ENCODE assay signal across 17 mouse cellular contexts in the genomic region with DNA sequence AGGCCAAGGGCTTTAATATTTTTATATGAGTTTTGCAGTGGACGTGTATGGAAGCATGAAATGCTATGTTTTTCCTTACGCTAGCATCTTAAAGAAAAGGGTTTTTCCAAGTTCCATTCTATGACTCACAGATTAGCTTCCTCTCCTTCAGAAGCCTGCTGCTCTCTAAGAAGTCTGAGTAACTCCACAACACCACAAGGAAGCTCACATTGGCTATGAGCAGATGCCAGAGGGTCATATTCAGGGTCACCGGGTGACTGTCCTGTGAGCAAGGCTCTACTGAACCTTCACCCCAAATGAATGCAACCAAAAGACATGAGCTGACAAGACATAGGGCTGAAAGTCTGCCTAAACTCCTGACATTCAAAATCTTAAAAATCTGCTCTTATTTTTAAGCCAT.
DNase-seq lines count a peak whose midpoint lies in the region; ATAC-seq and TF ChIP-seq lines count a peak whose summit lies in the region.
"Had no signal": no experiment of that assay in that cellular context is flagged by ENCODE, and none has a peak within 500 bp of the region (broad histone marks: within the 10 kb centered on the region; RNA-seq: fewer than 3 reads in every experiment).

No protein-coding gene starts in this region.

- no peaks in the 10 kb centered on the region for H3K36me3 ChIP-seq in stomach, embryonic 14.5 days (ENCODE audit: control insufficient read depth, insufficient read depth, low read length)
- H3K36me3 ChIP-seq in stomach, postnatal 0 days (ENCODE audit: control insufficient read depth, insufficient read depth, low read length), result no peaks in the 10 kb centered on the region
- H3K36me3 ChIP-seq in midbrain, embryonic 13.5 days, result no peaks in the 10 kb centered on the region
- H3K36me3 ChIP-seq: heart, embryonic 13.5 days; hindbrain, embryonic 13.5 days; intestine, embryonic 15.5 days; liver, embryonic 13.5 days; lung, embryonic 15.5 days had no signal

- no peaks in the 10 kb centered on the region for H3K4me1 ChIP-seq in stomach, embryonic 14.5 days (ENCODE audit: control insufficient read depth, insufficient read depth, low read length)
- H3K4me1 ChIP-seq in stomach, postnatal 0 days (replicated peaks; ENCODE audit: control insufficient read depth, insufficient read depth), result no peaks in the 10 kb centered on the region
- H3K4me1 ChIP-seq in midbrain, embryonic 13.5 days (replicated peaks), result peaks cover 13% of the 10 kb centered on the region
- H3K4me1 ChIP-seq: heart, embryonic 13.5 days; hindbrain, embryonic 13.5 days; intestine, embryonic 15.5 days; liver, embryonic 13.5 days; lung, embryonic 15.5 days had no signal

- no peaks in the 10 kb centered on the region for H3K27me3 ChIP-seq in stomach, embryonic 14.5 days (ENCODE audit: control insufficient read depth, insufficient read depth, low read length)
- H3K27me3 ChIP-seq in stomach, postnatal 0 days (ENCODE audit: control insufficient read depth, insufficient read depth, low read length), result no peaks in the 10 kb centered on the region
- H3K27me3 ChIP-seq in midbrain, embryonic 13.5 days, result no peaks in the 10 kb centered on the region
- H3K27me3 ChIP-seq: heart, embryonic 13.5 days; hindbrain, embryonic 13.5 days; intestine, embryonic 15.5 days; liver, embryonic 13.5 days; lung, embryonic 15.5 days had no signal

- ATAC-seq in stomach, embryonic 14.5 days (ENCODE audit: insufficient number of reproducible peaks, insufficient read depth, low FRiP score, low read depth), result no peak
- ATAC-seq in stomach, postnatal 0 days (ENCODE audit: low FRiP score, low TSS enrichment), result no peak
- ATAC-seq in monocyte, adult 5-6 weeks (replicated peaks; ENCODE audit: insufficient number of reproducible peaks, low FRiP score, low TSS enrichment, poor library complexity, severe bottlenecking), result 0 out of 2 replicates have a peak, but pooled peaks have one; percentile 35
- ATAC-seq in midbrain, embryonic 13.5 days, result no peak
- ATAC-seq: CD4-positive, CD25-positive, alpha-beta regulatory T cell, adult 4 months; intestine, embryonic 15.5 days had no signal

- intact Hi-C loops in gastrocnemius, postnatal 36 days (cut with DNase I), result no loop called here

- no peak overlapping the region for H3K9ac ChIP-seq in stomach, embryonic 14.5 days (replicated peaks; ENCODE audit: low read depth, low read length)
- H3K9ac ChIP-seq in stomach, postnatal 0 days (ENCODE audit: low read length), result no peak overlapping the region
- no peak overlapping the region for H3K9ac ChIP-seq in midbrain, embryonic 13.5 days (replicated peaks)
- H3K9ac ChIP-seq: heart, embryonic 13.5 days; hindbrain, embryonic 13.5 days; intestine, embryonic 15.5 days; liver, embryonic 13.5 days; lung, embryonic 15.5 days had no signal

- WGBS in stomach, embryonic 14.5 days, result 82% methylated on average over 3 of the region's 3 CpGs
- 76% methylated on average over 3 of the region's 3 CpGs for WGBS in stomach, postnatal 0 days
- WGBS in midbrain, embryonic 13.5 days, result 83% methylated on average over 3 of the region's 3 CpGs

- 0 out of 2 replicates have a peak overlapping the region, but pooled peaks have one; percentile 2 for H3K27ac ChIP-seq in stomach, embryonic 14.5 days (ENCODE audit: low read length)
- no peak overlapping the region for H3K27ac ChIP-seq in stomach, postnatal 0 days (replicated peaks)
- H3K27ac ChIP-seq in midbrain, embryonic 13.5 days, result no peak overlapping the region
- H3K27ac ChIP-seq: heart, embryonic 13.5 days; hindbrain, embryonic 13.5 days; intestine, embryonic 15.5 days; layer of hippocampus, adult 2 months; liver, embryonic 13.5 days; lung, embryonic 15.5 days had no signal

- H3K4me2 ChIP-seq in stomach, embryonic 14.5 days (replicated peaks; ENCODE audit: low read depth, low read length), result no peak overlapping the region
- H3K4me2 ChIP-seq in stomach, postnatal 0 days (replicated peaks; ENCODE audit: low read depth), result no peak overlapping the region
- no peak overlapping the region for H3K4me2 ChIP-seq in midbrain, embryonic 13.5 days (replicated peaks)
- H3K4me2 ChIP-seq: heart, embryonic 13.5 days; hindbrain, embryonic 13.5 days; intestine, embryonic 15.5 days; liver, embryonic 13.5 days; lung, embryonic 15.5 days had no signal

- no peak for TF ChIP-seq CTCF in stomach, postnatal 0 days (IDR thresholded peaks at IDR 0.05; ENCODE audit: low read depth)

- H3K9me3 ChIP-seq in stomach, embryonic 14.5 days (ENCODE audit: control insufficient read depth, low read depth, low read length), result no peaks in the 10 kb centered on the region
- no peaks in the 10 kb centered on the region for H3K9me3 ChIP-seq in stomach, postnatal 0 days (ENCODE audit: control insufficient read depth, low read length)
- H3K9me3 ChIP-seq in midbrain, embryonic 13.5 days, result no peaks in the 10 kb centered on the region
- H3K9me3 ChIP-seq: heart, embryonic 13.5 days; hindbrain, embryonic 13.5 days; intestine, embryonic 15.5 days; liver, embryonic 13.5 days; lung, embryonic 15.5 days had no signal

- no peak overlapping the region for H3K4me3 ChIP-seq in stomach, embryonic 14.5 days (ENCODE audit: low read depth, low read length)
- H3K4me3 ChIP-seq in stomach, postnatal 0 days (ENCODE audit: low read depth, low read length), result no peak overlapping the region
- H3K4me3 ChIP-seq in midbrain, embryonic 13.5 days (replicated peaks), result no peak overlapping the region
- H3K4me3 ChIP-seq: heart, embryonic 13.5 days; hindbrain, embryonic 13.5 days; intestine, embryonic 15.5 days; layer of hippocampus, adult 2 months; liver, embryonic 13.5 days; lung, embryonic 15.5 days had no signal

- DNase-seq in heart, adult 11 months, result peak; percentile 25
- DNase-seq in heart, adult 18-20 months, result no peak
- no peak for DNase-seq in stomach, postnatal 0 days (ENCODE audit: low spot score)
- DNase-seq in brain, adult 2 months (ENCODE audit: low read depth, low spot score), result peak; percentile 6
- no peak for DNase-seq in gastrocnemius, postnatal 36 days
- DNase-seq: cerebellum, adult 11-12 months; liver, embryonic 13.5 days; lung, postnatal 4 days had no signal

- TF ChIP-seq EP300 in stomach, postnatal 0 days (optimal IDR thresholded peaks at IDR 0.05), result no peak

Comparison
In these comparisons a context has a peak if more than half of its experiments do, and no peak if none do; other contexts are left out.
1. DNase-seq: peak in heart, adult 11 months (single experiment) and brain, adult 2 months (single experiment); none in heart, adult 18-20 months (0 of 2), stomach, postnatal 0 days (single experiment) and gastrocnemius, postnatal 36 days (0 of 2).